Mouse (Mus musculus): ENCODE results near the gene Selenof.
A peak's percentile ranks its signal among the peaks of the same experiment; 100 is the strongest.

Selenof gene

GRCm38 (mm10) chr3:144565212-144565611, 4.9 kb upstream of the Selenof start:
- DNase-seq: no peak

GRCm38 (mm10) chr3:144568861-144569361, 1.2 kb upstream of the Selenof start:
- DNase-seq: peak in 1 of 2 experiments; percentile 6

GRCm38 (mm10) chr3:144569401-144569971, 618 bp upstream of the Selenof start:
- peak; percentile 28 to 29 for DNase-seq

- DNase-seq: no peak
Observed at GRCm38 (mm10) chr3:144570816-144571487, 848 bp downstream of the Selenof start.

GRCm38 (mm10) chr3:144574256-144574655, 4.2 kb downstream of the Selenof start:
- DNase-seq: no peak

- DNase-seq: no peak
Observed at GRCm38 (mm10) chr3:144577366-144578340, 7.5 kb downstream of the Selenof start.

- no peak for DNase-seq
Observed at GRCm38 (mm10) chr3:144578921-144579320, 8.8 kb downstream of the Selenof start.

GRCm38 (mm10) chr3:144579796-144580195, 9.7 kb downstream of the Selenof start:
- no peak for DNase-seq

GRCm38 (mm10) chr3:144580281-144580680, 10.2 kb downstream of the Selenof start:
- DNase-seq: peak in 1 of 2 experiments; percentile 10

- no peak for DNase-seq
Observed at GRCm38 (mm10) chr3:144581842-144582241, 11.7 kb downstream of the Selenof start.

GRCm38 (mm10) chr3:144582306-144582705, 12.2 kb downstream of the Selenof start:
- no peak for DNase-seq

- DNase-seq: no peak
Observed at GRCm38 (mm10) chr3:144583789-144584188, 13.7 kb downstream of the Selenof start.

GRCm38 (mm10) chr3:144584789-144585553, 14.9 kb downstream of the Selenof start:
- DNase-seq: no peak

- no peak for DNase-seq
Observed at GRCm38 (mm10) chr3:144586731-144587130, 16.6 kb downstream of the Selenof start.

GRCm38 (mm10) chr3:144589189-144589890, 19.2 kb downstream of the Selenof start:
- no peak for DNase-seq

GRCm38 (mm10) chr3:144592992-144593785, 23.1 kb downstream of the Selenof start:
- no peak for DNase-seq

- no peak for DNase-seq
Observed at GRCm38 (mm10) chr3:144597121-144597520, 27.0 kb downstream of the Selenof start.

- DNase-seq: no peak
Observed at GRCm38 (mm10) chr3:144597790-144598467, 27.8 kb downstream of the Selenof start.

- no peak for DNase-seq
Observed at GRCm38 (mm10) chr3:144602413-144602812, 32.3 kb downstream of the Selenof start.

- DNase-seq: no peak
Observed at GRCm38 (mm10) chr3:144602819-144603218, 32.7 kb downstream of the Selenof start.

Measured in kidney, adult 8-10 months (tissue).